Mouse (Mus musculus) cerebellum, adult 2 months (tissue): ENCODE results near the gene Sltm.

Source experiments
- CTCF ChIP-seq: fragments of 200-500 bp; IDR thresholded peaks from 2 replicates; pipeline ENCODE4 v1.5.1; 2011; ENCODE audit warnings: low read depth, mild to moderate bottlenecking, control low read depth, low read length, moderate library complexity, borderline replicate concordance; ENCODE audit not compliant: insufficient read depth
- POLR2A ChIP-seq: fragments of 200-500 bp; IDR thresholded peaks from 2 replicates; pipeline ENCODE4 v1.6.1; 2011; ENCODE audit warnings: low read length, control low read depth, borderline replicate concordance; ENCODE audit not compliant: insufficient read depth

DNA sequence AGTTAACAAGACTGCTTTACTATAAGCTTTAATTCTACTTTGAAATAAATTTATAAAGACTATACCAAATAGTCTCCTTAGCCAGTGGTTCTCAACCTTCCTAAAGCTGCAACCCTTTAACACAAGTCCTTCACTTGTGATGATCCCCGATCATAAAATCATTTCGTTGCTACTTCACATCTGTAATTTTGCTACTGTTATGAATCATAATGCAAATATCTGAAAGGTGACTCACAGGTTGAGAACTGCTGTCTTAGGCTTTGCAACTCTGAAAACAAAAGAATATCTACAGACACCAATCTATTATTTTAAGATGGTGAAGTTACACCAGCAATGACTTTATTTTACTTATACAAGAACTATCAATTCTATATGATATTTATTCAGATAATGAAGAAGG, 94.2 kb downstream of the Sltm start:
- no peak for TF ChIP-seq CTCF
- TF ChIP-seq POLR2A: no peak
